Mouse (Mus musculus): ENCODE data around the gene Sag. TPM values are rescaled to one million over a fixed set of nuclear protein-coding genes. Genes with fewer than 3 reads are reported as not detected.

Sag gene
- 1.4 and 1.5 TPM in 2 replicates for polyA plus RNA-seq (2016; fragmentation: Nextera tagmentation; extraction: Ambion mirVana)

GRCm38 (mm10) chr1:87803576-87803975, at the start of gene Sag:
Sag (plus strand) TSS chr1:87803680.
- Histone ChIP-seq H3K27ac (no peak within 1 kb of the TSS), H3K4me1 (peaks cover 31% of the 10 kb centered on the region), H3K27me3 (replicated peaks) (no peaks in the 10 kb centered on the region), H3K36me3 (no peaks in the 10 kb centered on the region), H3K9ac (no peak within 1 kb of the TSS), H3K9me3 (replicated peaks) (no peaks in the 10 kb centered on the region), H3K4me2 (no peak within 1 kb of the TSS), H3K4me3 (no peak within 1 kb of the TSS)
- 44% methylated on average over 6 of the region's 6 CpGs for WGBS (ENCODE audit: insufficient replicate concordance)
- ATAC-seq: no peak

GRCm38 (mm10) chr1:87755641-87756470, 47.6 kb upstream of the Sag start, which contains the start of gene Atg16l1:
Atg16l1 (plus strand) TSS chr1:87755870.
- under 1% methylated on average over 79 of the region's 79 CpGs for WGBS (ENCODE audit: insufficient replicate concordance)
- peaks cover 32% of the 10 kb centered on the region for H3K36me3 ChIP-seq
- H3K9ac ChIP-seq: peak within 1 kb of the TSS; percentile 96
- peak within 1 kb of the TSS; percentile 95 for H3K27ac ChIP-seq
- H3K9me3 ChIP-seq (replicated peaks): no peaks in the 10 kb centered on the region
- no peaks in the 10 kb centered on the region for H3K27me3 ChIP-seq (replicated peaks)
- H3K4me2 ChIP-seq: peak within 1 kb of the TSS; percentile 80
- H3K4me1 ChIP-seq: peaks cover 30% of the 10 kb centered on the region
- ATAC-seq: peak; percentile 98
- H3K4me3 ChIP-seq: peak within 1 kb of the TSS; percentile 89

- Histone ChIP-seq H3K36me3 (peaks cover 99% of the 10 kb centered on the region), H3K4me2 (peak overlapping the region; percentile 33), H3K27ac (peak overlapping the region; percentile 75), H3K27me3 (replicated peaks) (no peaks in the 10 kb centered on the region), H3K9ac (peak overlapping the region; percentile 28; the same call in 1 of the 2 replicates), H3K4me1 (peaks cover 27% of the 10 kb centered on the region), H3K9me3 (replicated peaks) (no peaks in the 10 kb centered on the region), H3K4me3 (no peak overlapping the region)
- 23% methylated on average over 3 of the region's 3 CpGs for WGBS (ENCODE audit: insufficient replicate concordance)
- peak; percentile 77 for ATAC-seq
Measured at GRCm38 (mm10) chr1:87763821-87764220, 39.7 kb upstream of the Sag start.

GRCm38 (mm10) chr1:87765741-87766140, 37.7 kb upstream of the Sag start:
- no peak overlapping the region for H3K9ac ChIP-seq
- 63% methylated on average over 2 of the region's 2 CpGs for WGBS (ENCODE audit: insufficient replicate concordance)
- no peak overlapping the region for H3K4me2 ChIP-seq
- H3K9me3 ChIP-seq (replicated peaks): no peaks in the 10 kb centered on the region
- H3K36me3 ChIP-seq: peaks cover 95% of the 10 kb centered on the region
- ATAC-seq: no peak
- H3K4me1 ChIP-seq: peaks cover 34% of the 10 kb centered on the region
- no peak overlapping the region for H3K4me3 ChIP-seq
- H3K27me3 ChIP-seq (replicated peaks): no peaks in the 10 kb centered on the region
- no peak overlapping the region for H3K27ac ChIP-seq

GRCm38 (mm10) chr1:87766233-87766632, 37.2 kb upstream of the Sag start:
- ATAC-seq: 0 out of 2 replicates have a peak, but pooled peaks have one; percentile 14
- Histone ChIP-seq H3K4me1 (peaks cover 39% of the 10 kb centered on the region), H3K9me3 (replicated peaks) (no peaks in the 10 kb centered on the region), H3K9ac (no peak overlapping the region), H3K27me3 (replicated peaks) (no peaks in the 10 kb centered on the region), H3K27ac (no peak overlapping the region), H3K36me3 (peaks cover 96% of the 10 kb centered on the region), H3K4me2 (no peak overlapping the region), H3K4me3 (no peak overlapping the region)
- WGBS (ENCODE audit: insufficient replicate concordance): 86% methylated on average over 3 of the region's 3 CpGs

- no peak overlapping the region for H3K4me2 ChIP-seq
- ATAC-seq: no peak
- 92% methylated on average over 2 of the region's 2 CpGs for WGBS (ENCODE audit: insufficient replicate concordance)
- H3K4me1 ChIP-seq: peaks cover 20% of the 10 kb centered on the region
- H3K27me3 ChIP-seq (replicated peaks): no peaks in the 10 kb centered on the region
- peaks cover 95% of the 10 kb centered on the region for H3K36me3 ChIP-seq
- H3K9ac ChIP-seq: no peak overlapping the region
- no peaks in the 10 kb centered on the region; the same call in 1 of the 2 replicates for H3K9me3 ChIP-seq (replicated peaks)
- H3K27ac ChIP-seq: no peak overlapping the region
- no peak overlapping the region for H3K4me3 ChIP-seq
Measured at GRCm38 (mm10) chr1:87769263-87769662, 34.2 kb upstream of the Sag start.

- H3K36me3 ChIP-seq: peaks cover 95% of the 10 kb centered on the region
- H3K9ac ChIP-seq: no peak overlapping the region
- H3K4me2 ChIP-seq: peak overlapping the region; percentile 7; the same call in 1 of the 2 replicates
- H3K27ac ChIP-seq: peak overlapping the region; percentile 77
- no peak overlapping the region for H3K4me3 ChIP-seq
- peak; percentile 78 for ATAC-seq
- WGBS (ENCODE audit: insufficient replicate concordance): 30% methylated on average over 3 of the region's 3 CpGs
- no peaks in the 10 kb centered on the region; the same call in 1 of the 2 replicates for H3K9me3 ChIP-seq (replicated peaks)
- no peaks in the 10 kb centered on the region for H3K27me3 ChIP-seq (replicated peaks)
- peaks cover 15% of the 10 kb centered on the region for H3K4me1 ChIP-seq
Measured at GRCm38 (mm10) chr1:87770486-87770885, 33.0 kb upstream of the Sag start.

- WGBS (ENCODE audit: insufficient replicate concordance): 89% methylated on average over 3 of the region's 3 CpGs
Measured at GRCm38 (mm10) chr1:87771724-87772123, 31.8 kb upstream of the Sag start.

GRCm38 (mm10) chr1:87773336-87773735, 30.1 kb upstream of the Sag start:
- Histone ChIP-seq H3K27me3 (replicated peaks) (no peaks in the 10 kb centered on the region), H3K4me1 (peaks cover 15% of the 10 kb centered on the region), H3K9me3 (replicated peaks) (no peaks in the 10 kb centered on the region; the same call in 1 of the 2 replicates), H3K36me3 (peaks cover 95% of the 10 kb centered on the region), H3K27ac (no peak overlapping the region), H3K4me2 (no peak overlapping the region), H3K4me3 (no peak overlapping the region), H3K9ac (no peak overlapping the region)
- 69% methylated on average over 2 of the region's 2 CpGs for WGBS (ENCODE audit: insufficient replicate concordance)
- ATAC-seq: no peak

More at GRCm38 (mm10) chr1:87771724-87772123, 31.8 kb upstream of the Sag start:
- Histone ChIP-seq H3K36me3 (peaks cover 95% of the 10 kb centered on the region), H3K4me1 (peaks cover 15% of the 10 kb centered on the region), H3K27me3 (replicated peaks) (no peaks in the 10 kb centered on the region), H3K9ac (no peak overlapping the region), H3K27ac (no peak overlapping the region), H3K4me2 (no peak overlapping the region), H3K9me3 (replicated peaks) (no peaks in the 10 kb centered on the region; the same call in 1 of the 2 replicates), H3K4me3 (no peak overlapping the region)
- ATAC-seq: no peak

GRCm38 (mm10) chr1:87774845-87775244, 28.6 kb upstream of the Sag start:
- H3K9ac ChIP-seq: no peak overlapping the region
- H3K4me2 ChIP-seq: no peak overlapping the region
- H3K4me1 ChIP-seq: peaks cover 14% of the 10 kb centered on the region
- H3K27me3 ChIP-seq (replicated peaks): no peaks in the 10 kb centered on the region
- ATAC-seq: no peak
- no peak overlapping the region for H3K27ac ChIP-seq
- 72% methylated on average over 7 of the region's 7 CpGs for WGBS (ENCODE audit: insufficient replicate concordance)
- H3K9me3 ChIP-seq (replicated peaks): no peaks in the 10 kb centered on the region; the same call in 1 of the 2 replicates
- H3K36me3 ChIP-seq: peaks cover 99% of the 10 kb centered on the region
- H3K4me3 ChIP-seq: no peak overlapping the region

GRCm38 (mm10) chr1:87779204-87779785, 24.2 kb upstream of the Sag start:
- H3K27ac ChIP-seq: no peak overlapping the region
- H3K4me2 ChIP-seq: no peak overlapping the region
- no peak for ATAC-seq
- 82% methylated on average over 5 of the region's 5 CpGs for whole genome bisulfite sequencing (ENCODE audit: insufficient replicate concordance)
- no peaks in the 10 kb centered on the region for H3K27me3 ChIP-seq (replicated peaks)
- no peak overlapping the region for H3K9ac ChIP-seq
- no peak overlapping the region for H3K4me3 ChIP-seq
- H3K36me3 ChIP-seq: peaks cover 100% of the 10 kb centered on the region
- no peaks in the 10 kb centered on the region for H3K9me3 ChIP-seq (replicated peaks)
- no peaks in the 10 kb centered on the region for H3K4me1 ChIP-seq

GRCm38 (mm10) chr1:87785703-87786102, 17.8 kb upstream of the Sag start:
- Histone ChIP-seq H3K4me1 (no peaks in the 10 kb centered on the region), H3K4me2 (no peak overlapping the region), H3K9me3 (replicated peaks) (no peaks in the 10 kb centered on the region), H3K27me3 (replicated peaks) (no peaks in the 10 kb centered on the region), H3K36me3 (peaks cover 93% of the 10 kb centered on the region), H3K4me3 (no peak overlapping the region), H3K27ac (no peak overlapping the region), H3K9ac (no peak overlapping the region)
- WGBS (ENCODE audit: insufficient replicate concordance): 88% methylated on average over 8 of the region's 8 CpGs
- ATAC-seq: no peak
